8 mouse cellular contexts compared by ENCODE assay signal in genomic region chr16:43979328-43980109, GRCm38 (mm10). TPM values are rescaled to one million over a fixed set of nuclear protein-coding genes. Genes with fewer than 3 reads are reported as not detected.
DNase-seq lines count a peak whose midpoint lies in the region; ATAC-seq and TF ChIP-seq lines count a peak whose summit lies in the region.

Zdhhc23 (minus strand) TSS chr16:43979791.

- H3K4me2 ChIP-seq in forebrain, embryonic 16.5 days (ENCODE audit: low read length) = peak within 1 kb of the TSS; percentile 99

- H3K79me2 ChIP-seq in liver, adult 2 months (ENCODE audit: control insufficient read depth, insufficient read depth, low read length) = no peaks in the 10 kb centered on the region

- peak; percentile 80 for ATAC-seq in forebrain, embryonic 16.5 days

- no peak for TF ChIP-seq POLR2A in liver, adult 2 months (IDR thresholded peaks at IDR 0.05; ENCODE audit: extremely low read depth, insufficient read depth, low read length)
- TF ChIP-seq POLR2A in testis, adult 2 months (IDR thresholded peaks at IDR 0.05; ENCODE audit: control insufficient read depth, low read depth, low read length) = 0 out of 2 replicates have a peak, but pooled peaks have one; percentile 7

- H3K27me3 ChIP-seq in forebrain, embryonic 16.5 days (replicated peaks; ENCODE audit: control insufficient read depth, insufficient read depth, low read length) = no peaks in the 10 kb centered on the region
- no peaks in the 10 kb centered on the region for H3K27me3 ChIP-seq in liver, adult 2 months (ENCODE audit: control insufficient read depth, insufficient read depth, low read length)
- H3K27me3 ChIP-seq in testis, adult 2 months (ENCODE audit: control insufficient read depth, insufficient read depth, low read length) = no peaks in the 10 kb centered on the region

- no peak for TF ChIP-seq CTCF in liver, adult 2 months (IDR thresholded peaks at IDR 0.05; ENCODE audit: low read depth, low read length)
- TF ChIP-seq CTCF in testis, adult 2 months (IDR thresholded peaks at IDR 0.05; ENCODE audit: control insufficient read depth, insufficient read depth, insufficient replicate concordance, low read depth, low read length) = no peak

- peak within 1 kb of the TSS; percentile 76 for H3K9ac ChIP-seq in forebrain, embryonic 16.5 days (replicated peaks; ENCODE audit: low read depth, low read length)
- H3K9ac ChIP-seq in liver, adult 2 months (ENCODE audit: low read depth, low read length) = peak within 1 kb of the TSS; percentile 69

- no peaks in the 10 kb centered on the region for H3K9me3 ChIP-seq in forebrain, embryonic 16.5 days (ENCODE audit: control insufficient read depth, low read length)

- H3K4me3 ChIP-seq in forebrain, embryonic 16.5 days (replicated peaks; ENCODE audit: low read length) = peak within 1 kb of the TSS; percentile 85
- H3K4me3 ChIP-seq in liver, adult 2 months (ENCODE audit: insufficient read depth, low read depth, low read length) = peak within 1 kb of the TSS; percentile 81
- peak within 1 kb of the TSS; percentile 92 for H3K4me3 ChIP-seq in testis, adult 2 months (ENCODE audit: control insufficient read depth, low read depth, low read length)

- no peaks in the 10 kb centered on the region for H3K36me3 ChIP-seq in forebrain, embryonic 16.5 days (ENCODE audit: control insufficient read depth, insufficient read depth)
- peaks cover 15% of the 10 kb centered on the region for H3K36me3 ChIP-seq in liver, adult 2 months (ENCODE audit: control insufficient read depth, insufficient read depth, low read length)
- no peaks in the 10 kb centered on the region for H3K36me3 ChIP-seq in testis, adult 2 months (ENCODE audit: control insufficient read depth, insufficient read depth, low read length)

- H3K27ac ChIP-seq in forebrain, embryonic 16.5 days (ENCODE audit: low read length) = no peak within 1 kb of the TSS
- H3K27ac ChIP-seq in liver, adult 2 months (replicated peaks; ENCODE audit: insufficient read depth, low read depth, low read length) = no peak within 1 kb of the TSS
- H3K27ac ChIP-seq in testis, adult 2 months (ENCODE audit: control insufficient read depth, insufficient read depth, low read depth, low read length) = peak within 1 kb of the TSS; percentile 49; the same call in 1 of the 2 replicates

- DNase-seq in gastrocnemius, postnatal 10 days = peak; percentile 24
- no peak for DNase-seq in gastrocnemius, adult 18-20 months (ENCODE audit: low spot score)
- DNase-seq in cerebellum, adult 11 months = peak; percentile 12
- DNase-seq in kidney, adult 18-20 months = peak; percentile 68
- no peak for DNase-seq in liver, adult 2 months (ENCODE audit: extremely low read depth, low read depth, low spot score)
- peak; percentile 56 for DNase-seq in naive thymus-derived CD4-positive, alpha-beta T cell, adult 2 months (ENCODE audit: low read depth)

- under 1% methylated on average over 92 of the region's 103 CpGs for WGBS in forebrain, embryonic 16.5 days
- 3% methylated on average over 99 of the region's 103 CpGs for WGBS in liver, adult 2 months

- peaks cover 2% of the 10 kb centered on the region; the same call in 1 of the 2 replicates for H3K4me1 ChIP-seq in forebrain, embryonic 16.5 days (replicated peaks; ENCODE audit: control insufficient read depth, insufficient read depth, low read length)
- H3K4me1 ChIP-seq in liver, adult 2 months (ENCODE audit: control insufficient read depth, insufficient read depth, low read length) = no peaks in the 10 kb centered on the region; the same call in 1 of the 2 replicates
- H3K4me1 ChIP-seq in testis, adult 2 months (ENCODE audit: control insufficient read depth, insufficient read depth, low read length) = peaks cover 8% of the 10 kb centered on the region

RNA-seq across cellular contexts. Expression of gene Zdhhc23, which starts in this region (rescaled TPM):
- under 1 TPM; 0.41 to 0.59 TPM for total RNA-seq in gastrocnemius, postnatal 10 days (2021)
- 10 to 100 TPM in 1 of 2 experiments, 1 to 10 TPM in 1; 8.2 to 18.2 TPM for total RNA-seq in gastrocnemius, adult 18-20 months (2021)
- 4.6 and 4.7 TPM in 2 replicates for polyA plus RNA-seq in forebrain, embryonic 16.5 days (2015; fragmentation: Nextera tagmentation; extraction: Ambion mirVana)
- 0.09 and 0.20 TPM in 2 replicates for total RNA-seq in liver, adult 2 months (2014; rRNA removed)
- 0.07 and 0.32 TPM in 2 replicates for polyA plus RNA-seq in liver, adult 2 months (2012; rRNA removed)
- 1.0 and 1.3 TPM in 2 replicates for polyA plus RNA-seq in testis, adult 2 months (2012; rRNA removed)

Comparison
In these comparisons a context has a peak if more than half of its experiments do, and no peak if none do; other contexts are left out.
1. Peak in DNase-seq in gastrocnemius, postnatal 10 days; RNA of the gene not detected or under 1 TPM.
2. DNase-seq: peak in cerebellum, adult 11 months (single experiment), kidney, adult 18-20 months (single experiment) and naive thymus-derived CD4-positive, alpha-beta T cell, adult 2 months (single experiment); none in gastrocnemius, adult 18-20 months (single experiment) and liver, adult 2 months (single experiment).
3. Peak in every context shown above with its lines, with median percentiles within 50 percentile points of each other: H3K4me3 ChIP-seq.